Mouse (Mus musculus) CD4-positive, CD25-positive, alpha-beta regulatory T cell, adult 2 months (primary cell): Measurements from ENCODE around the gene Bcap31.

Experiments used
- DNase-seq: peaks from one replicate; pipeline ENCODE4 v3.0.0-alpha.2; 2012; ENCODE audit warnings: low read depth, low spot score

Gene Bcap31

DNA sequence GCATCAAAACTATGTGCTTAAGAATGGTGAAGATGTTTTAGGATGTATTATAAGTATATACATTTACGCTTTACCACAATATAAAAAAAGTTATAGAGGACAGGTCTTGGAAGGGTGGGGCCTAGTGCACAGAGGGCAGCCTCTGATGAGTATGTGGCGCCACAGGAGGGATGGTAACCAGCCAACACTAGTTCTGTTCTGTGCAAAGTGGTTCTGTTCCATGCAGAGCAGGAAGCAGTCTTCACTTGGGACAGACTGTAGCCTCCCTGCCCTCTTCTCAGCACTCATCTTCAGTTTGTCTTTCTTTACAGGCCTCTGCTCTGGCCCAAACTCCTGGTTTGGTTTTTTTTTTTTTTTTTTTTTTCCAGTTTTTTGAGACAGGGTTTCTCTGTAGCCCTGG lies 31.8 kb downstream of the Bcap31 start:
- no peak for DNase-seq

- DNase-seq, result no peak
Measured at GRCm38 (mm10) chrX:73676668-73677067, 39.3 kb downstream of the Bcap31 start.

- DNase-seq, result no peak
Measured at GRCm38 (mm10) chrX:73675231-73675630, 40.7 kb downstream of the Bcap31 start.

- DNase-seq, result no peak
Measured at GRCm38 (mm10) chrX:73673968-73674661, 41.9 kb downstream of the Bcap31 start.

GRCm38 (mm10) chrX:73673619-73673967 lies 42.4 kb downstream of the Bcap31 start:
- no peak for DNase-seq

DNA sequence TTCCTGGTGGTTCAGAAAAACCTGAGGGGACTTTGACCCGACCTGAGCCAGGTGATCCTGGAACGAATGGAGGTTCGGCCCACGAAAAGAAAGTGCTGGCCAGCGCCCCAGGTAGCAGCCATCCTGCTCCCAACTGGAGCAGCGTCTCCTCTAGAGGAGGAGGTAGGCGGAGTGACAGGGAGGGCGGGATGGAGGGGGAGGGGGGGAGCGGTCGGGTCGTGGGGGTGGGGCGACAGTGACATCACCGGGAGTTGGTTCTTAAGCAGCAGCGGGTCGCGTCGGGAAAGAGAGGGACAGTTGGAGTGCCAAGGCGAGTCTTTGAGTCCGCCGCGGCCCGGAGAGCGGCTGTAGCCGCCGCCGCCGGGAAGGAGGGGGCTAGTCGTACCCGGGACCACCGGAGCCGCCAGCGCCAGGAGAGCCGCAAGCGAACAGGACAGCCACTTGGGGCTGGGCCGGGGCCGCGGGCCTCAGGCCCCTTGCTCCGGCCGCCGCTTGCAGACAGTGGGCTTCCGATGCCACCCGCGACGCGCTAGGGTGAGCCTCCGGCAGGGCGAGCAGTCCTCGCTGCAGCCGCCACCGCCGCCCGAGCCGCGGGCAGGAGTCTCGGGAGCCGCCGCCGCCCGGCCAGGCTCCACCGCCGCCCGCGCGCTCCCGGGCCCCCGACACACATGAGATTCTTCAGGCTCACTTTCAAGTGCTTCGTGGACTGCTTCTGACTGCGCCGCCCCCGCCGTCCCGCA lies 42.9 kb downstream of the Bcap31 start, which contains the start of gene Slc6a8:
Gene Slc6a8, plus strand, starts transcription at position 272 of the 740 bp plus-strand sequence.
- peak; percentile 46 for DNase-seq

DNA sequence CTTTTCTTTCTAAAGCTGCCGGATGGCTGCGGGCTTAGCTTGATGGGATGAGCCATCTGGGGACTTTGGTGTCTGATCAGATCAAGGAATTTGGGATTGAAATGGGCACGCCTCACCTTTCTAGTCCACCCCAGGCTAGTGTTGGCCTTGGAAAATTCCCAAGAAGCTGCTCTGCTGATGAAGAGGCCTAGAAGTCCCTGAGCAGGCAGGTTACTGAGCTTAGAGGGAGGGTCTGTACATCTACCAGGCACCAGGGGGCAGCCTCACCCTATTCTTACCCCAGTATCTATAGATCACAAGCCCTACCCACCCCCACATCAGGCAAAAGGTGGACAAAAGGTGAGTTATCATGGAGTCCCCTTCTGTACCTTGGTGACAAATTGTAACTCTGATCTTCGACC lies 43.9 kb downstream of the Bcap31 start:
- DNase-seq, result peak; percentile 83

GRCm38 (mm10) chrX:73663143-73663542 lies 52.8 kb downstream of the Bcap31 start:
- peak; percentile 37 for DNase-seq

DNA sequence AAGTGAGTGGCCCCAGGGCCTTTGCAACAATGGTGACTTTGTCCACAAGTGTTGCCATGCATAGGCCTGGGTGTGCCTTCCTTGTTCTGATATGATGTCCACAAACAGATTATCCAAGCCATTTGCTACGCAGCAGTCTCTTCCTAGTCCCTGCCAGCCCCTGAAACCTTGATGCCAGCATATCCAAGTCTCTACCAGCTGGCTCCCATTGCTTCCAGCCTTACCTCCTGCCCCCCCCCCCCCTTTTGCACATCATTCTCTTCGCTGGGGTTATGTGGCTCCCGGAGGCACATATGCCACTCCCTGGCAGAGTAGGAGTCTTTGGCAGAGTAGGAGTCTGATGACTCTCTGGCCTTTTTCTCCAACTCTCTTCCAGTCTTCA lies 55.7 kb downstream of the Bcap31 start:
- no peak for DNase-seq

- DNase-seq, result peak; percentile 40
Measured at GRCm38 (mm10) chrX:73659575-73660283, 56.2 kb downstream of the Bcap31 start, which contains the start of gene Pnck. Gene Pnck (minus strand): TSS chrX:73660117.

GRCm38 (mm10) chrX:73658936-73659574 lies 56.9 kb downstream of the Bcap31 start:
- DNase-seq, result no peak

GRCm38 (mm10) chrX:73658391-73658790 lies 57.6 kb downstream of the Bcap31 start:
- DNase-seq, result no peak

- peak; percentile 53 for DNase-seq
Measured at GRCm38 (mm10) chrX:73655529-73655928, 60.4 kb downstream of the Bcap31 start.

DNA sequence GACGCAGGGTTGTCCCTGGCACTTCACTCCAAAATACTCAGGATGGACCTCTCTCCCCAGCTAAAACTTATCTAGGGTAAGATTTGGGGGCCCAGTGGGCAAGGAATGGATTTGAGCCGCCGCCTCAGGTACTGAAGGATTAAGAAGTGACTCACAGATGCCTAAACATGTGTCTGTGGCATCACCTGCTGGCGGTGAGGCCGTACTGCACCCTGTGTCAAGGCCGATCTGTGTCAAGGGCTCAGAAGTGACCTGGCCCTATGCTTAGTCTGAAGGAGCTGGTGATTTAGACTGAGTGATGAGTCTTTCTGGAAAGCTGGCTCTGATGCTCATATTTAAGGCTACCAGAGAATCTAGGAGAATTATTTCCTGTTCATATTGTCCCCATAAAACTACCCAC lies 61.8 kb downstream of the Bcap31 start:
- DNase-seq, result peak; percentile 76

DNA sequence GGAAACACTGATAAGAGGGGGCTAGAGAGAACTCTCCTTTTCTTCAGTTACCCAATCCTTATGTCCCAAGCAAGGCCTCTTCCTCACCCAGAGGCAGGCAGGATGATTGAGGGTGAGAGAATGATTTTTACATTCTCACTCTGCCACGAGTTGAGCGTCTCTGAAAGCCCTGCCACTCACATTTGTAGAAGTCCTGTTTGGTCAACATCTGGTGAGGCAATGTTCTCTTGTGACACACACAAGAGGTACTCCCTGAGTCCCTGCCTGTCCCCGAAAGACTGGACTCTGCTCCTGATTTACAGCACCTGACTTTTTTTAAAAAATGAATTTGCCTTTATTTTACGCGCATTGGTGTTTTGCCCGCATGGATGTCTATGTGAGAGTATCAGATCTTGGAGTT lies 62.6 kb downstream of the Bcap31 start:
- DNase-seq, result no peak

DNA sequence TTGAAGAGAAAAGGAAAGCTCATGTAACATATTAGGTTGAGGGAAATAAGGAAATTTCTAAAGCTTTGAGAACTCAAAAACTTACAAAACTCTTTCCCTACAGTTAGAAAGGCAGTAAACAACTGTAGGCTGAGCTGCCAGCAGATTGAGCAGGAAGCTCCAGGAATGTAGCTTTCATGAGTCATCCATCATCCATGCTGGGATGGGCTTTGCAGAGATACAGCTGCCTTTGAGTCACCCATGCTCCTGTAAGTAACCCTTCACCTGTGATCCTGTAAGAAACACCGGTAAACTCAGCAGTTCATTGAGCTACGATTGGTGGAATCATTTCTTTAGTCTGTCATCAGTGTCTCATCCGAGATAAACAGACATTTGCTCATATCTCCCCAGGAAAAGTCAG lies 65.1 kb downstream of the Bcap31 start:
- no peak for DNase-seq

DNA sequence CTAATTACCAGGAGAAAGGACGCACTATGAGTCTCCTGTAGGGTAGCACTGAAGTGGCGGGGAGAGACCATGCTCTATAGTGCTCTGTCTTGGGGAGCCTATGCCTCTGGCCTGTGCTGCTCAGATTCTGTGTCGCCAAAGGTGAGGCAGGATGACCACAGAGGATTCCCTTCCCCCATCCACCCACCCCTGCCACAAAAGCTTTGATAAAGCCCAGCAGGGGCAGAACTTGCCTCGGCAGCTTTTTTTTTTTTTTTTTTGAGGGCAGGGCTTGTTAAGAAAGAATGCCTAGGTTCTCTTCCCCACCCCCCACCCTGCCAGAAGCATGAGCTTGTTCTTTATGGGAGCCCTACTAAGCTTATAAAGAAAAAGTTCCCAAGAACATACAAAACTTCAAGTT lies 70.9 kb downstream of the Bcap31 start:
- no peak for DNase-seq

- DNase-seq, result no peak
Measured at GRCm38 (mm10) chrX:73639901-73640469, 76.0 kb downstream of the Bcap31 start.

DNA sequence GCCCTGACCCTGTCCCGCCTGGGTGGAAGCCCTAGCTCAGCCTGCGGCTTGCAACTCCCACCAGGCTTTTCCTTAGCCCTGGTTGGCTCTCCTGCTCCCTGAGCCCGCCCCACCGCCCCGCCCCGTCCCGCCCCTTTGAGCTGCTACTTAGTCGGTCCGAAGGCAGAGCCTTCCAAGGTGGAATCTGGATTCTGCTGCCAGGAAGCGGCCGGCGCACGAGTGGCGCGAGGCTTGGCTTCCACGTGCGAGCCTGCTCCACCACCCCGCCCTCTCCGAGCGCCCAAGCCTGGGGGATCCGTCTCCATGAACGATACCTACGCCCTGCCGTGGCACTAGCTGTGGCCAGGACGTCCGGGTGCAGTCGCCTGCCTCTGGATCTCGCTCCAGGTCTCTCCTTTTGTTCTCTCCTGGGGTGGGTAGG lies 76.7 kb downstream of the Bcap31 start, which contains the start of gene Dusp9:
Gene Dusp9, plus strand, starts transcription at position 165 of the 421 bp plus-strand sequence.
- DNase-seq, result peak; percentile 43

- DNase-seq, result no peak
Measured at GRCm38 (mm10) chrX:73637415-73637814, 78.6 kb downstream of the Bcap31 start.
